Mouse (Mus musculus): Measurements from ENCODE around the gene Pappa2. TPM values are rescaled to one million over a fixed set of nuclear protein-coding genes. Genes with fewer than 3 reads are reported as not detected.

Gene Pappa2
- polyA plus RNA-seq, 2 experiments, result 0.07 to 0.08 TPM

DNA sequence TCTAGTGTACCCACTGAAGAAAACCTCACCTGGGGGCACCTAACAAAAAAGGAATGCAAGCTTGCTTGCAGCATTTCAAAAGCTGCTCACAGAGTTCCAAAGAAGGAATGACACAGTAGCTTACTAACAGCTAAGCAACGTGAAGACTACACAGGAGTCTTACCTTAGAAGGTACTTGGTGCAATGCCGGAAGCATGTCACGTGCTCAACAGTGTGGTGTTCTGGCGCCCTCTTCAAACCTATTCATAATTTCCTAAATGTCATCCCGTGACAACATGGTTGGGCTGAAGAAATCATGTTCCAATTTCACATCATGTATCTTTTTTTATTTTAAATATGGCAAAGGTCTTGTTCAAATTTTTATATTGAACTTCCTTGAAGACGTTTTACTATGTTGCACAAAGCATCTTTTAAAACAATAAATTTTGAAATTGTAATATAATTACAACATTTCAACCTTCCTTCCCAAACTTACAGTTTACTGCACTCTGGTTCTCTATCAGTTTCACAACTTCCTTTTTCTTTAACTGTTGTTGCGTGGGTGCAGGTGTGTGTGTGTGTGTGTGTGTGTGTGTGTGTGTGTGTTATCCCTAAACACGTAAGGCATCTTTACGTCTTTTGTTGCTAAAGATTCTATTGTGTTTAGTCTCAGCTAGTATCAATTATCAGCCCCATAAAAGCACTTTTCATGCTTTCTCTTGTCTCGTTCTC lies 282.3 kb downstream of the Pappa2 start:
- Histone ChIP-seq H3K9me3 (ENCODE audit: control insufficient read depth, low read length) (no peaks in the 10 kb centered on the region), H3K27me3 (ENCODE audit: control insufficient read depth, insufficient read depth, low read length) (no peaks in the 10 kb centered on the region), H3K36me3 (replicated peaks; ENCODE audit: control insufficient read depth, insufficient read depth, low read depth) (no peaks in the 10 kb centered on the region), H3K4me2 (ENCODE audit: low read depth) (no peak overlapping the region), H3K27ac (no peak overlapping the region), H3K4me1 (replicated peaks; ENCODE audit: control insufficient read depth in 2 of 2, insufficient read depth in 2 of 2, low read length in 1 of 2) (no peaks in the 10 kb centered on the region), H3K9ac (replicated peaks) (no peak overlapping the region), H3K4me3 (ENCODE audit: insufficient read depth in 1 of 2, low read depth in 2 of 2, low read length in 2 of 2) (no peak overlapping the region)
- DNase-seq (ENCODE audit: low read depth in 3 of 3, low spot score in 3 of 3), result no peak
- 62% methylated on average over 10 of the region's 10 CpGs for WGBS (ENCODE audit: insufficient replicate concordance)
- no peak for ATAC-seq (ENCODE audit: insufficient read depth)
- TF ChIP-seq CTCF (IDR thresholded peaks at IDR 0.05; ENCODE audit: low read depth), result no peak
- TF ChIP-seq EP300 (IDR thresholded peaks at IDR 0.05; ENCODE audit: low read depth), result no peak

DNA sequence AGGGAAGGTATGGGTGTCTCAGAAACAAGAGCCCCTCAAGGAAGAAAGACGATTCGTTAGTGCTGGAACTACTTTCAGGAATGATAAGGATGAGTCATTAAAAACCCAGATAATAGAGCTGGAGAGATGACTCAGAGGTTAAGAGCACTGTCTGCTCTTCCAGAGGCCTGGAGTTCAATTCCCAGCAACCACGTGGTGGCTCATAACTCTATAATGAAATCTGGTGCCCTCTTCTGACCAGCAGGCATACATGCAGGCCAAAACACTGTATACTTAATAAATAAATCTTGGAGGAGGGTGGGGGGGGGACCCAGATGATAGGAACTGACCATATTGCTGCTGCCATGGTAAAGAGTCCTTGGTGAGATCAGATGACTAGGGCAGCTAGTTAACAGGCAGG lies 282.9 kb downstream of the Pappa2 start:
- no peaks in the 10 kb centered on the region for H3K27me3 ChIP-seq (ENCODE audit: control insufficient read depth, insufficient read depth, low read length)
- WGBS (ENCODE audit: insufficient replicate concordance), result 46% methylated on average over 3 of the region's 3 CpGs
- no peak overlapping the region for H3K9ac ChIP-seq (replicated peaks)
- ATAC-seq (ENCODE audit: insufficient read depth) (no peak), DNase-seq (ENCODE audit: low read depth in 3 of 3, low spot score in 3 of 3) (no peak)
- TF ChIP-seq EP300 (IDR thresholded peaks at IDR 0.05; ENCODE audit: low read depth) (no peak), CTCF (IDR thresholded peaks at IDR 0.05; ENCODE audit: low read depth) (no peak)
- H3K4me1 ChIP-seq (replicated peaks; ENCODE audit: control insufficient read depth in 2 of 2, insufficient read depth in 2 of 2, low read length in 1 of 2), result no peaks in the 10 kb centered on the region
- no peak overlapping the region for H3K4me2 ChIP-seq (ENCODE audit: low read depth)
- no peak overlapping the region for H3K4me3 ChIP-seq (ENCODE audit: insufficient read depth in 1 of 2, low read depth in 2 of 2, low read length in 2 of 2)
- H3K27ac ChIP-seq, result no peak overlapping the region
- no peaks in the 10 kb centered on the region for H3K9me3 ChIP-seq (ENCODE audit: control insufficient read depth, low read length)
- no peaks in the 10 kb centered on the region for H3K36me3 ChIP-seq (replicated peaks; ENCODE audit: control insufficient read depth, insufficient read depth, low read depth)

DNA sequence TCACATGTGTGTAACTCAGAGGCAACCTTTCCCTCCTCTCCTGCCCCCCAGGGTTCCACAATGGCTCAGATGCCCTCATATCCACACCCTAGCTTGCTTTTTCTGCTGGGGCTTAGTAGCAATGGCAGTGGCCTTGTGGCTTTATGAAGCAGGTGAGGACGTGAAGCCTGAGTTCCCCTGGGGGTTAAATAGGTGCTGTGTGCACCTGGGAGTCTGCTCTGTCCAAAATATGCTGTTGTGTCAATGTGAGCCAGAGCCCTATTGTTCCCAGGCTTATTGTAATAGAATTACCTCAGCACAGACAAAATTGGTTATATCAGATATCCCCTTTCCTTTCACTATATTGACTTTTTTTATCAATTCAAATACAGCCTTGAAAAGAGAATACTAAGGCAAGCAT lies 292.6 kb downstream of the Pappa2 start:
- Histone ChIP-seq H3K9me3 (ENCODE audit: control insufficient read depth, low read length) (no peaks in the 10 kb centered on the region), H3K4me1 (replicated peaks; ENCODE audit: control insufficient read depth in 2 of 2, insufficient read depth in 2 of 2, low read length in 1 of 2) (no peaks in the 10 kb centered on the region), H3K4me3 (ENCODE audit: insufficient read depth in 1 of 2, low read depth in 2 of 2, low read length in 2 of 2) (no peak overlapping the region), H3K27me3 (ENCODE audit: control insufficient read depth, insufficient read depth, low read length) (no peaks in the 10 kb centered on the region), H3K9ac (replicated peaks) (no peak overlapping the region), H3K4me2 (ENCODE audit: low read depth) (no peak overlapping the region), H3K27ac (no peak overlapping the region), H3K36me3 (replicated peaks; ENCODE audit: control insufficient read depth, insufficient read depth, low read depth) (no peaks in the 10 kb centered on the region)
- DNase-seq (ENCODE audit: low read depth in 3 of 3, low spot score in 3 of 3) (no peak), ATAC-seq (ENCODE audit: insufficient read depth) (no peak)
- whole genome bisulfite sequencing (ENCODE audit: insufficient replicate concordance), result 18% methylated on average over 1 of the region's 1 CpGs
- no peak for TF ChIP-seq CTCF (IDR thresholded peaks at IDR 0.05; ENCODE audit: low read depth)
- TF ChIP-seq EP300 (IDR thresholded peaks at IDR 0.05; ENCODE audit: low read depth), result no peak

DNA sequence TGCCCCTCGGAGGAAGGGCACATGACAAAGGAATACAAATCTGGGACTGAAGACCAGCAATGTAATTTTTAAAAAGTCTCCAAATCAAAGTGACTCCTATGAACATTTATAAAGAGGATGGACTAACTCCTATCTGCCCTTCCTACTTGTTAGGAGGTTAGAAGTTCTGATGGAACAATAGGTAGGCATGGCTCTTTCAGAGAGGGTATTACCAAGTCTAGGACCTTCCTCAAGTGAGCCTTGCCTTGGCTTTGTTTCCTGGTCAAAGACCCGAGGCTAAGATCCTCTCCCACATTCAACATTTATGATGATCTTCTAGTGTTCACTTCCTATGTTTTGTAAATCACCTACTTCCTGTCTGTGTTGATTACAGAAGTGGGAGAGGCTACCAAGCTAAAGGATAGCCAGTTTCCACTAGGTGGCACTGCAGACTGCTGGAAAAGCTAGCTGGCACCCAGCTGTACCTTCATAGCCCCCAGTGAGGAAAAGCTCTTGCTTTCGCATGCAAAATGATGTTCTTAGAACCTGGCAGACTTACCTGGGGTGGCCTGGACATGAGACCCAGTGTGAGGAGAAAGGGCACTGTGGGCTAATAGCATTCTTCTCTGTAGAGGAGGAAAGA lies 310.2 kb downstream of the Pappa2 start:
- Histone ChIP-seq H3K4me2 (ENCODE audit: low read depth) (no peak overlapping the region), H3K9ac (replicated peaks) (no peak overlapping the region), H3K9me3 (ENCODE audit: control insufficient read depth, low read length) (no peaks in the 10 kb centered on the region), H3K27me3 (ENCODE audit: control insufficient read depth, insufficient read depth, low read length) (no peaks in the 10 kb centered on the region), H3K4me1 (replicated peaks; ENCODE audit: control insufficient read depth in 2 of 2, insufficient read depth in 2 of 2, low read length in 1 of 2) (no peaks in the 10 kb centered on the region), H3K36me3 (replicated peaks; ENCODE audit: control insufficient read depth, insufficient read depth, low read depth) (no peaks in the 10 kb centered on the region), H3K27ac (no peak overlapping the region), H3K4me3 (ENCODE audit: insufficient read depth in 1 of 2, low read depth in 2 of 2, low read length in 2 of 2) (no peak overlapping the region)
- ATAC-seq (ENCODE audit: insufficient read depth) (no peak), DNase-seq (ENCODE audit: low read depth in 3 of 3, low spot score in 3 of 3) (no peak)
- TF ChIP-seq EP300 (IDR thresholded peaks at IDR 0.05; ENCODE audit: low read depth) (no peak), CTCF (IDR thresholded peaks at IDR 0.05; ENCODE audit: low read depth) (peak; percentile 60)
- 31% methylated on average over 3 of the region's 3 CpGs for WGBS (ENCODE audit: insufficient replicate concordance)

DNA sequence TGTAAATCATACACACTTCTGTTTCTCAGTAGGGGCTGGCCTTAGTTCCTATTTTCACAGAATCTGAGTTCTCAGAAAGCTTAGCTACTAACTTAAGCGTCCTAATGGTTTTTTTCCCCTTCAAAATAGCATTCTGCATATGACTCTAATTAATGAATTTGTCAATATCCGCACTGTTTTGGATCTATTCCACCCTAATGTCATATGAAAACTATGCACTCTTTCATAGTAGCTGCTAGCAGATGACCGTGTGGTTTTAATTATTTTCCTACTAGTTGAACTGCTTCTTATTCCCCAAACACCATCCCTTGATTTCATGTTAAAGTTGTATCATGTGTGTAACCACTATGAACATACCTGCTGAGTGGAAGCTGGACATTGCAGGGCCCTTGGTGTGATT lies 314.3 kb downstream of the Pappa2 start:
- H3K4me1 ChIP-seq (replicated peaks; ENCODE audit: control insufficient read depth in 2 of 2, insufficient read depth in 2 of 2, low read length in 1 of 2), result no peaks in the 10 kb centered on the region
- ATAC-seq (ENCODE audit: insufficient read depth), result no peak

More for the DNA sequence above, 314.3 kb downstream of the Pappa2 start:
- Histone ChIP-seq H3K9ac (replicated peaks) (no peak overlapping the region), H3K4me2 (ENCODE audit: low read depth) (no peak overlapping the region), H3K27ac (no peak overlapping the region), H3K27me3 (ENCODE audit: control insufficient read depth, insufficient read depth, low read length) (no peaks in the 10 kb centered on the region), H3K9me3 (ENCODE audit: control insufficient read depth, low read length) (no peaks in the 10 kb centered on the region), H3K36me3 (replicated peaks; ENCODE audit: control insufficient read depth, insufficient read depth, low read depth) (no peaks in the 10 kb centered on the region), H3K4me3 (ENCODE audit: insufficient read depth in 1 of 2, low read depth in 2 of 2, low read length in 2 of 2) (no peak overlapping the region)
- 50% methylated on average over 3 of the region's 3 CpGs for WGBS (ENCODE audit: insufficient replicate concordance)
- no peak for TF ChIP-seq CTCF (IDR thresholded peaks at IDR 0.05; ENCODE audit: low read depth)
- TF ChIP-seq EP300 (IDR thresholded peaks at IDR 0.05; ENCODE audit: low read depth), result no peak
- no peak for DNase-seq (ENCODE audit: low read depth in 3 of 3, low spot score in 3 of 3)

Data from liver, embryonic 14.5 days (tissue).